Mouse (Mus musculus) frontal cortex, adult (tissue): ENCODE results near the gene Lgmn.

Experiments used
- ATAC-seq: cut with Nextera tagmentation; 2 replicates; pipeline ENCODE4 v1.9.2; 2017; ENCODE audit warnings: mild to moderate bottlenecking, moderate library complexity, mixed read lengths; ENCODE audit not compliant: low TSS enrichment

The Lgmn gene

GRCm38 (mm10) chr12:102434107-102434506 lies 5.5 kb downstream of the Lgmn start:
- no peak for ATAC-seq

DNA sequence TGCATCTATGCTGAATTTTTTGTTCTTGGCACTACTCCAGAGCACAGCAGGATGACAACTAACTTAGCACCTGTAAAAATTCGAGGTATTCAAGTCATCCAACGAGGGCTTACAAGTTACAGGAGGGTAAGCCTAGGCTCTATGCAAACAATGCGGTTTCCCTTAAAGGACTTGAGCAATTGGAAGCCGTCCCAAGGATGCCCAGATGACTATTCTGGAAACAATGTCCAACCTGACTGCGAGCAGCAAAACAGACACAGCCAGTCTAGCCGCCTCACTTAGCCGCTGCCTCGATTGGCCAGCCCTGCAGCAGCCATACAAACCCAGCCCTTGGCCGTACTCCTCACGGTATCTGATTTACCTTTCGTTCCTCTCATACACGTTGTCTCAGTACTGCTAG lies 7.4 kb downstream of the Lgmn start:
- ATAC-seq: no peak

DNA sequence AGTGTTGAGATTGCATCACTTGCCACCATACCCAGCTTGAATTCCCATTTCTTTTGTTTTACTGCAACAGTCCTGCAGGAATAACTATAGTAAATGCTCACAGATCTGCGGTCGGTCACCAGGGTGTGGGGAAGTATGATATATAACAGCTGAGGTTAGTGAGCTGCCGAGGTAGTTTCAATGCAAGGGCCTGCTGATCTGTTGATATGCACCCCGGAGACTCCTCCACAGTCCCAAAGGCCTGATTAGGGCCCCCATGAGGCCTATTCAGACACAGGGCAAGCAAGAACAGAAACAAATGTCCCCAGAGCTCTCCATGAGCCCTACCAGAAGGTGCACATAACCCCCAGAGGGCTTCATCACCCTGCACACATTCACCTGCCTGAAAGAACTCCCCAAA lies 9.4 kb downstream of the Lgmn start:
- no peak for ATAC-seq

- no peak for ATAC-seq
These were observed 10.0 kb downstream of the Lgmn start for GRCm38 (mm10) chr12:102429656-102430055.

DNA sequence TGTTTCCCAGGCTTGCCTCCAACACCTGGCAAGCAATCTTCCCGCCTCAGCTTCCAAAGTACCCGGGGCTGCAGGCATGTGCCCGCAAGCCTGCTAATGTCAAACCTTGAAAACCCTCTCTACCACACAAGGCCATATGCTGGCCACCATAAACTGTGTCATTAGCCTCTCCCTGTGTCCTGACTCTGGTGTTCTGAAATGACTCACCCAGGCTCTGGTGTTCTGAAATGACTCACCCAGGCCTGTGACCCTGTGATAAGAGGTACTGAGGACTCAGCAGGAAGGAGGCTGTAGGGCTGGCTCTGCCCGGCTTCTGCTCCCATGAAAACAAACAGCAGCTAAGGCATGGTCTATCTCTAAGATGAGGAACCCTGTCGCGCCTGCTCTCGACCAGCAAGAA lies 13.3 kb downstream of the Lgmn start:
- no peak for ATAC-seq

- ATAC-seq: no peak
These were observed 14.5 kb downstream of the Lgmn start for GRCm38 (mm10) chr12:102425048-102425578.

DNA sequence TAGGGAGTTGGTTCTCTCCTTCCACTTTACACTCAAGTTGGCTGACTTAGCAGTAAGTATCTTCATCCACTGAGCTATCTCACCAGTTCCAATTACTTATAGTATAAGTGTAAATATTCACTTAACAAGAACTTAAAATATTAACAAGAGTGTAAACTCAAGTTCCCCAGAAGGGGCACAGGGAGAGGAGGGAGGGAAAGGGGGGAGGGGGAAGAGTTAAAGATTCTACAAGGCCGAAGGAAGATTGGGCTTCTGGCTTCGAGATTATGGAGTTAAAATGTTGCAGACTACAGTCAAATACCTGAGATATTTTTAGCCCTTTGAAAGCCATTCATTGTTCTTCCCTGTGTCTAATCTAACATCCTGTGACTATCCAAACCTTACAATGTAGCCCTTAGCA lies 15.2 kb downstream of the Lgmn start:
- no peak for ATAC-seq

DNA sequence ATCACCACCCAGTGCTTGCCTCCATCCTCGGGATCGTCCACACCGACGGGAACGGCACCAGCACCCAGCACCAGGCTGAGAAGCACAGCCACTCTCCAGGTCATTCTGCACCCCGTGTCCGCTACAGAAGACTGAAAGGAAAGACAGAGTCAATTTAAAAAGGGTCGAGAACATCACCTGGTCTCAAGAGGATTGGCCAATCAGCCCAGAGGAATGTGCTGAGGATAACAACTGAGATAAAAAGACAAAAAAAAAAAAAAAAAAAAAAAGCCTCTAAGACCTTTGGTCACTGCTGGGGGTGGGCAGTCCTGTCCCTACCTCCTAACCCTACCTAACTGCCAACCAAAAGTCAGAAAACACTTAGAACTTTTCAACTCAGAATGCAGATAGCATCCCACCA lies 16.0 kb downstream of the Lgmn start:
- ATAC-seq: no peak

DNA sequence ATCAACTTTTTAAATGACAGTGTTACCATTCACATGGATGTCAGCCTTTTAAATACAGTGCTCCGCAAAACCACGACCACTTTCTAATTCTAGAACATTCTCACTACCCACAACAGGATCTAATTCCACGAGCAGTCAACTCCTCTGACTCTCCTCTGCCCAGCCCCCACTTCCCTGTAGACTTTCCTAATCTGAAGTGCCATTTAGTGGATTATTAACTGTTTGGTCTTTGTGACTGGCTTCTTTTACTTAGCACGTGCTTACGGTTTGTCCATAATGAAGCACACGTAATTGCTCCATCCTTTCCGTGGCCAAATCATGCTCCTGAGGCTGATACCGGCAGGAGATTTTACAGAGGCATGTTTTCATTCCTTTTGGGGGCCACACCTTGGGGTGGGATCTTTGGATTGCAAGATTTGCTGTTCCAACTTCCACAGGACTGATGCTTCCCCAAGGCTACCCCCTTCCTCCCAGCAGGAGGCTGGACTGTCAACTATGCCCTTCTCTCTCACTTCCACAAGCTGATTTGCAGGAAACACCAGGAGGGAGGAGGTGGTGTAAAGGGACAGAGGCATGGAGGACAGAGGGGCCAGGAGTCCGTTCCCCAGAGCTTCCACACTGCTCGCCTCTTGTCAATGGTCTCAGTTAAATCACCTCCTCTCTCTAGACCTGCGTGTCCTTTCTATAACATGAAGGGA lies 16.8 kb downstream of the Lgmn start:
- no peak for ATAC-seq

- peak; percentile 77 for ATAC-seq
These were observed 17.5 kb downstream of the Lgmn start for GRCm38 (mm10) chr12:102422065-102422464.

GRCm38 (mm10) chr12:102420168-102420890 lies 19.3 kb downstream of the Lgmn start:
- no peak for ATAC-seq

DNA sequence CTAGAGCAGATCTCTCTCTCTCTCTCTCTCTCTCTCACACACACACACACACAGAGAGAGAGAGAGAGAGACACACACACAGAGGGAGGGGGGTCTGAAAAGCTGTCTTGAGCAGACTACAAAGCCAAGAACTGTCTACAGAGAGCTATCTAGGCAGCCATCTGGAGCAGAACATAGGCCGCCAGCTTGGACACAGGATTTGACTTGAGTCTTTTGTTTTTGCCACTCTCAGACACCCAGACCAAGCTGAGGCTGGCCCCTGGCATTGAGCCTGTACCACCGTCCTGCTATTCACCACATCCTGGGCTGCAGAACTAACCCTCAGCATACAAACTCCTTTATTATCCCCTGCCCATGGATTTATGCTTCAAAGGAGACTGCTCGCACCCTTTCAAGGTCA lies 20.1 kb downstream of the Lgmn start:
- peak; percentile 28 for ATAC-seq

- ATAC-seq: no peak
These were observed 21.9 kb downstream of the Lgmn start for GRCm38 (mm10) chr12:102417701-102418100.

DNA sequence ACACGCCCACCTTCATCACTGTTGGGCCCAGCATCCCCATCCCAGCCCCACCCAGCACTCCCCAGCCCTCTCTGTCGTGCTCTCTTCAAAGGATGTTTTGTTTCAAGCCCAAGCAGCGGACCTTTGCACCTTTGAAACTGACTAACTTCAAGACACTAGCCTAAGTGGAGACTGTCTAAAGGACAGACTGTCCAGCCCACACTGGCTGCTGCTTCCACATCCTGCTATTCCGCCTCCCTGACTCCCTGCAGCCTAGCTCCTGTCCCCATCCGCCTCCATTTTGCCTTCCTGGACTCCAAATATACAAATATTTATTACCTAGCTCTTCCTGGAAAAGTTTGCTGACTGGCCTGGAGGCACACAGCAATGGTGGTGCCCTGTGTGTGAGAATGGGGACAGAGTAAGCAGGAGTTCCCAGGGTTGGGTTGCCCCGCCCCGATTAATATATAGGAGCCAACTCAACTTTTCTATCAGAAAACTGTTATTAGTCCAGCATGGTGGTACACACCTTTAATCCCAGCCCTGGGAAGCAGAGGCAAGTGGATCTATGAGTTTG lies 22.6 kb downstream of the Lgmn start:
- ATAC-seq: peak; percentile 18; the same call in 1 of the 2 replicates

- peak; percentile 55 for ATAC-seq
These were observed 23.2 kb downstream of the Lgmn start for GRCm38 (mm10) chr12:102416391-102416837.

DNA sequence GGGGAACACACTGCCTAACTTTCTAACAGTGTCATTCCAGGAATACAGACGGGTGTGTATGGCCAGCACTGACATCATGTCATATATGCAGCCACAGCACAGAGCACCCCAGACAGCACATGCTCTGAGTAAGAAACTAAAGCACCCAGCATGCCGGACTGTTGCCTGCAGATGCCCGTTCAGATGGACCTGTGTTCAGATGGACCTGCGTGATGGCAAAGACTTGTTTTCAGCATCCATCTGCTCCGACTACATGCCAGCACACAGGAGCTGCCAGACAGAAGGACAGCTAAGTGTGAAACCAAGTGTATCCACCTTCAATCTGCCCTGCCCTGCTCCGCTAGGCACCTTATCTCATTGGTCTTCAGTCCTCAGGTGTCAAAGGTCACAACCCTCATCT lies 24.9 kb downstream of the Lgmn start:
- ATAC-seq: no peak

DNA sequence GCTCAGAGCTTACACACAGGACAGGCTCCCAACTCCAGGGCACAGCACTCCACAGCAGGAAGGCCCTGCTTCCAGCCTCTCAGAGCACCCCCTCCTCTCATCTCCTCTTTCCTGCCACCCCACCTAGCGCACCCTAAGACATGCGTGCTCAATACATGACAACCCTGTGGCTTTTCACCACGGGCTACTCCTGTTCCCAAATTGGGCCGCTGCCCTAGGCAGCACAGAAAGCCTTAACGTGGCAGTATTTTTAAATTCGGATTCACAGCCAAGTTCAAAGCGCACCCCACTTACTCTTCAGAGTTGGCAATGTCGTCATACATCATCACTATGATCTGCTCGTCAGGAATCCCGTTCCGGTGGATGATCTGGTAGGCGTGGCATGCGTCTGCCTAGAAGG lies 26.4 kb downstream of the Lgmn start:
- no peak for ATAC-seq

DNA sequence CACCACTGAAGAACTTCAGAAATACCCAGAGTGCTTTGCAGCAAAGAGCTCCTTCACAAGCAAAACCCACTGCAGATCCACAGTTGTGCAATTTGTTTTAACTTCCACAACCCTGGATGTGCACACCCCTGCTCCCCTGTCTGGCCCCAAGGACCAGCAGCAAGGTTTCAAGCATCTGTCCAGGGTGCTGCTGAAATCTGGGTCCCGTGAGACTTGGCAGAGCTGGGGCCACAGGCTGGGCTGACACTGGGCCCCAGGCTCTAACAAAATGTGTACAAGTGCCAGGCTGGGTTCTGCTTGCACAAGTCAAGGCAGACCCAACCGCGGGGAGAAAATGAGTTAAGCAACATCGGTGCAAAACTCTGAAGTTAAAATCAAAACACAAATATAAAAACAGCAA lies 41.0 kb downstream of the Lgmn start:
- peak; percentile 5; the same call in 1 of the 2 replicates for ATAC-seq

DNA sequence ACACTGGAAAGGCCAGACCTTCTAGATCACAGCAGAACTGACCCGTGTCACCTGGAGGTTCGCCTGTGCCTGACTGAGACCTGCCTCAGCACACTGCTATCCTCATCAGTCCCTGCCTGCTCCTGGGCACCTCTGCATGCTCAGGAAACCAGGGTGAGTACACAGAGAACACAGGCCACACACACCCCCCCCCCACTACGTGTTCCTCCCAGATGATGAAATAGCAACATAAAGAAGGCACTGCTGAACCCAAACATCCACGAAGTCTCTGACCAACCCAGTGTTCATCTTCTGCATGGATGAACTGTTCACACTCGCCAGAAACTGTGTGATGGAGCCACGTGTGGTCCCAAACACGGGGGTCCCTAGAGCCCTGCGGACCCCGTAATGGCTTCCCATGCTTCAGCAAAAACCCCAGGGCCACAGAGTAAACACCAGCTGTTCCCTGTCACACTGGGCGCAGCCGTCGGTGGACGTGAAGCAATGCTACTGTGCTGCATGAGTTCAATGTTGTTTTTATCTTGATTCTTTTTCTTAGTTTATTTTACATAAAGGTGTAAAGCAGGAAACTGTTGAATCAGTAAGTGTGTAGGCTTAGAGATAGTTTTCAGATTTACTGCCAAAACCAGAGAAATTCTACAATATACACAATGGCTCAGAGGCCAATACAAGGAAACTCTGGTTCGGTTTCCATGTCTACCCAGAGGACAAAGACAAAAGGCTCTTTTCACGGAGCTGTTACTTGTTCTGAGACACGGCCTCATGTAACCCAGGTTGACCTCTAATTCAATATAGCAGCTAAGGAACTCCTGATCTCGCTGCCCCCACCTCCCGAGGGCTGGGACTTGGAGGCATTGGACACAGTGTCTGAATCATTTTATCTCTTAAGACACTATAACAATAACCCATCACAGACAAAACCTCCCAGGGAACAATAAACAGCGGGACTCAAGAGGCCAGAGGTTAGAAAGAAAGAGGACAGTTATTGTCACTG lies 43.3 kb downstream of the Lgmn start:
- ATAC-seq: no peak

GRCm38 (mm10) chr12:102395537-102395936 lies 44.1 kb downstream of the Lgmn start:
- ATAC-seq: no peak

GRCm38 (mm10) chr12:102394496-102394895 lies 45.1 kb downstream of the Lgmn start:
- ATAC-seq: no peak

- ATAC-seq: no peak
These were observed 47.6 kb downstream of the Lgmn start for GRCm38 (mm10) chr12:102391982-102392381.
